Mouse (Mus musculus) hematopoietic multipotent progenitor cell, adult 10-12 weeks (in vitro differentiated cells): ENCODE results near the gene Bpifa5. TPM values are rescaled to one million over a fixed set of nuclear protein-coding genes. Genes with fewer than 3 reads are reported as not detected.

Experiments
- polyA plus RNA-seq: library from polyadenylated mRNA; stranded (reverse); fragments of >175 nt; gene quantifications from 2 replicates; pipeline ENCODE4 v1.2.3, GENCODE M21; 2012; ENCODE audit warnings: low replicate concordance

Bpifa5 gene
- polyA plus RNA-seq: not detected in 2 replicates

GRCm38 (mm10) chr2:154162307-154162706 is at the start of gene Bpifa5:
TSS of gene Bpifa5 (plus strand) at chr2:154162607.

GRCm38 (mm10) chr2:154130120-154130519 is 32.3 kb upstream of the Bpifa5 start, which contains the start of gene Bpifa3:
TSS of gene Bpifa3 (plus strand) at chr2:154130336.

GRCm38 (mm10) chr2:154142580-154142979 is 19.8 kb upstream of the Bpifa5 start, which contains the start of gene Bpifa1:
TSS of gene Bpifa1 (plus strand) at chr2:154142880.

GRCm38 (mm10) chr2:154190546-154191258 is 28.3 kb downstream of the Bpifa5 start, which contains the start of gene Bpifb1:
TSS of gene Bpifb1 (plus strand) at chr2:154190818.

Other genes with a start within 250 kb of the Bpifa5 start
- gene Bpifb3, start 244.4 kb upstream of the Bpifa5 start, polyA plus RNA-seq: not detected in 2 replicates
- not detected in 2 replicates for gene Bpifb4, start 224.4 kb upstream of the Bpifa5 start, polyA plus RNA-seq
- not detected in 2 replicates for gene Bpifa6, start 187.7 kb upstream of the Bpifa5 start, polyA plus RNA-seq
- gene Bpifa2, start 154.3 kb upstream of the Bpifa5 start, polyA plus RNA-seq: not detected in 2 replicates
- gene Bpifa3, start 32.3 kb upstream of the Bpifa5 start, polyA plus RNA-seq: not detected in 2 replicates
- gene Bpifa1, start 19.7 kb upstream of the Bpifa5 start, polyA plus RNA-seq: not detected in 2 replicates
- not detected in 2 replicates for gene Bpifb1, start 28.2 kb downstream of the Bpifa5 start, polyA plus RNA-seq
- gene Bpifb5, start 61.1 kb downstream of the Bpifa5 start, polyA plus RNA-seq: not detected in 2 replicates
- not detected in 2 replicates for gene Bpifb9a, start 95.2 kb downstream of the Bpifa5 start, polyA plus RNA-seq
- gene Bpifb9b, start 144.6 kb downstream of the Bpifa5 start, polyA plus RNA-seq: not detected in 2 replicates
- 0.52 and 1.1 TPM in 2 replicates for gene Cdk5rap1, start 210.4 kb downstream of the Bpifa5 start, polyA plus RNA-seq
- gene Snta1, start 245.5 kb downstream of the Bpifa5 start, polyA plus RNA-seq: 7.3 and 8.9 TPM in 2 replicates